Mouse (Mus musculus) neural tube, embryonic 12.5 days (tissue): Measurements from ENCODE around the gene Nrarp. TPM values are rescaled to one million over a fixed set of nuclear protein-coding genes. Genes with fewer than 3 reads are reported as not detected.

ENCODE experiments used
- ATAC-seq: fragments of 200-750 bp; cut with Nextera tagmentation; 2 replicates; pipeline ENCODE4 v1.8.0; 2017; ENCODE audit warnings: low read depth, mild to moderate bottlenecking, moderate TSS enrichment, moderate library complexity; ENCODE audit not compliant: low FRiP score
- H3K27ac ChIP-seq: fragments of 300-500 bp; sonication (generic); 2 replicates; pipeline ENCODE4 v1.5.1; 2016
- H3K27me3 ChIP-seq: fragments of 300-500 bp; sonication (generic); replicated peaks from 2 replicates; pipeline ENCODE4 v1.6.1; 2016; ENCODE audit warnings: mild to moderate bottlenecking
- H3K36me3 ChIP-seq: fragments of 300-500 bp; sonication (generic); 2 replicates; pipeline ENCODE4 v1.6.1; 2016; ENCODE audit warnings: mild to moderate bottlenecking
- H3K4me1 ChIP-seq: fragments of 300-500 bp; sonication (generic); 2 replicates; pipeline ENCODE4 v1.6.1; 2016
- H3K4me2 ChIP-seq: fragments of 300-500 bp; sonication (generic); replicated peaks from 2 replicates; pipeline ENCODE4 v1.6.1; 2016; ENCODE audit warnings: mild to moderate bottlenecking
- H3K4me3 ChIP-seq: fragments of 300-500 bp; sonication (generic); 2 replicates; pipeline ENCODE4 v1.5.1; 2016
- H3K9ac ChIP-seq: fragments of 300-500 bp; sonication (generic); 2 replicates; pipeline ENCODE4 v1.6.1; 2016; ENCODE audit warnings: mild to moderate bottlenecking
- H3K9me3 ChIP-seq: fragments of 300-500 bp; sonication (generic); 2 replicates; pipeline ENCODE4 v1.6.1; 2016; ENCODE audit warnings: mild to moderate bottlenecking
- WGBS: fragments of 180-500 bp; shearing (Covaris S2); methylation state at CpG from one replicate; pipeline ENCODE4 v1.1.7; 2016; 5-methylcytosine and 5-hydroxymethylcytosine counted together
- polyA plus RNA-seq: library from polyadenylated mRNA; unstranded; fragments of >200 nt; fragmentation: Nextera tagmentation; extraction: Ambion mirVana; gene quantifications from 2 replicates; pipeline ENCODE4 v1.2.1, GENCODE M21; 2016

Gene Nrarp
- polyA plus RNA-seq: 96.8 and 97.4 TPM in 2 replicates

DNA sequence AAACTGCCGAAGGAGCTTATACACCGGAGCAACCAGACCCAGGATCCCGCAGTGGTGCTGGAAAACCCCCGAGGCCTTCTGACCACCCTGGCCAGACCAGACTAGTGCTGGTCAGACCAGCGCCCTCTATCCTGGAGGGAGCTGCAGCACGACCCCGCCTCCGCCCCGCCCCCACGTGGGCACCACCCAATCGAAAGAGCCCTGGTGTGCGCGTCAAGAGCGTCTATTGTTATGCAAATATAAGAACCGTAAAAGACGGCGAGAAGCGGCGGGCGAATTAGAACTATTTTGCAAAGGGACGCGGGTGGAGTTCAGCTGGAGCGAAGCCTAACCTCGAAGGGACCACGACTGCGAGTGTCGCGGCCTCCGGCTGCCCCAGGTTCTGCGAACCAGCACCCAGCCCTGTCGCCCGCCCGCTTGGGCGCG is at the start of gene Nrarp:
Gene Nrarp, plus strand, starts transcription at position 281 of the 426 bp plus-strand sequence.
- H3K9me3 ChIP-seq: no peaks in the 10 kb centered on the region
- WGBS: under 1% methylated on average over 35 of the region's 35 CpGs
- peak within 1 kb of the TSS; percentile 92 for H3K9ac ChIP-seq
- peaks cover 8% of the 10 kb centered on the region; the same call in 1 of the 2 replicates for H3K36me3 ChIP-seq
- peak within 1 kb of the TSS; percentile 77 for H3K4me2 ChIP-seq
- H3K27ac ChIP-seq: peak within 1 kb of the TSS; percentile 86
- 0 out of 2 replicates have a peak, but pooled peaks cover 3% of the 10 kb centered on the region for H3K27me3 ChIP-seq
- peak; percentile 86 for ATAC-seq
- H3K4me3 ChIP-seq: peak within 1 kb of the TSS; percentile 82
- peaks cover 78% of the 10 kb centered on the region for H3K4me1 ChIP-seq

DNA sequence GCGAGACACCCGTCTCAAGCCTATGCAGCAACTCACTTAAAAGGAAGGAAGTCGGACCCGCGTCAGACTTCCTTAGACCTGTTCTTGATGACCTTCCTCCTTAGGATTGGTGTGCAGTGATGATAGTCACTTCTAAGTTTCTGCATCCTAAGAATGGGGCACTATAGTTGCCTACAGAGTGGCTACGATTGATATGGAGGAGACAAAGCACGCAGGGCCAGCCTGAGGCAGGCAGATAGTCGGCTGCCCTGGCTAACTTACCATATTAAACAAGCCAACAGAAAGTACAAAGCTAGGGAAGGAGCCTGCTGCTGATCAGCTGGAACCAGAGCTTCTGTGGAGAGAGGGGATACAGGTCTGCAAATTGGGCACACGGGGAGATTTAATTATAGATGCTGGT is 49.0 kb upstream of the Nrarp start:
- Histone ChIP-seq H3K4me1 (peaks cover 23% of the 10 kb centered on the region), H3K27ac (no peak overlapping the region), H3K9me3 (no peaks in the 10 kb centered on the region), H3K9ac (no peak overlapping the region), H3K4me2 (no peak overlapping the region), H3K27me3 (no peaks in the 10 kb centered on the region), H3K4me3 (no peak overlapping the region), H3K36me3 (no peaks in the 10 kb centered on the region)
- ATAC-seq: no peak
- WGBS: 83% methylated on average over 9 of the region's 9 CpGs

DNA sequence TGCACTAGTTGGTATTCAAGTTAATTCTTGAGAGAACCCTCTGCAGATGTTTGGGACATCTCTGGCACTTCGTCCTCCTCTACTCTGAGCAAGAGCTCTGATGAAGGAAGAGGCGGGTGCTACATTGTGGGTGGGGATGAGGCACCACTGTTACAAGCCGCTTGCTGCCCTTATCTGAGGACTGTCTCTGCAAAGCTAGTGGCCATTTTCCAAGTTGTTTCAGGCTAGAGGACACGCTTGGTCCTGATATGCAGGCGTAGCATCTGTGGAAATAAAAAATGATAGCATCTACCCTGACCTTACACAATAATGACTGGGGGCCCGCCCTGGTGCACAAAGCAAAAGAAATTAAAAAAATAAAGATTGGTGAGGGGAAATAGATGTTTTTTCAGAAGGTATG is 42.7 kb upstream of the Nrarp start:
- Histone ChIP-seq H3K36me3 (no peaks in the 10 kb centered on the region), H3K9me3 (no peaks in the 10 kb centered on the region), H3K27me3 (no peaks in the 10 kb centered on the region), H3K4me1 (no peaks in the 10 kb centered on the region), H3K27ac (no peak overlapping the region), H3K4me2 (no peak overlapping the region), H3K9ac (no peak overlapping the region), H3K4me3 (no peak overlapping the region)
- ATAC-seq: no peak
- WGBS: 86% methylated on average over 6 of the region's 6 CpGs

DNA sequence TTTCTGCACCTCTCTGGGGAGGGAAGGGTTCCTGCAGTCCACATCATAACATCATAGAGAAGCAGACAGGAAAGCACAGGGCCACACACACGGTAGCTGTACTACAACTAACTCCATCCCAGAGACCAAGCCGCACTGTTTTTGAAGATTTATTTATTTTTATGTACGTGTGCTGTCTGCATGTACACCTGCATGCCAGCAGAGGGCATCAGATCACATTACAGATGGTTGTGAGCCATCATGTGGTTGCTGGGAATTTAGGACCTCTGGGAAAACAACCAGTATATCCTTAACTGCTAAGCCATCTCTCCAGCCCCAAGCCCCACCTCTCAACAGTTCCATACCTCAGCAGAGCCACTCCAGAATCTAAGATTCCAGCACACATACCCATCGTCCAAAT is 39.4 kb upstream of the Nrarp start:
- Histone ChIP-seq H3K4me3 (no peak overlapping the region), H3K4me2 (no peak overlapping the region), H3K27ac (no peak overlapping the region), H3K27me3 (no peaks in the 10 kb centered on the region), H3K9ac (no peak overlapping the region), H3K4me1 (no peaks in the 10 kb centered on the region), H3K36me3 (no peaks in the 10 kb centered on the region), H3K9me3 (no peaks in the 10 kb centered on the region)
- WGBS: 69% methylated on average over 4 of the region's 4 CpGs
- ATAC-seq: no peak

DNA sequence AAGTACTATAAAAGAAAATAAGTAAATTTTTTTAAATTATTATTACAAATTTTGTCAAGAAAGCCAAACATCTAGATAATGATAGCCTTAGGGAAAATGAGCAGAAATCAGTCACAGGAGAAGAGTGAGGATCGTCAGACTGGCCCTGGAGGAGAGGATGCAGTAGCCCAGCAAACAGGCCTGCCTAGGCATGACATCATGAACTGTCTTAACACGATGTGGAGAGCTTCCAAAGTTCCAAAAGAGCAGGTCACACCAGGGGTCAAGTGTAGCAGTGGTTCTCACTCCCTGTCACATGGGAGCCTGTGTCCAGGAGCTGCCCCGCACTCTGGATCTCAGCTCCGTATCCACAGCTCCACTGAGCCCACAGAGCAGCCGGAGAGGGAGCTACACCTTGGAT is 38.6 kb upstream of the Nrarp start:
- 83% methylated on average over 5 of the region's 5 CpGs for WGBS
- no peaks in the 10 kb centered on the region for H3K36me3 ChIP-seq
- H3K9ac ChIP-seq: no peak overlapping the region
- no peak for ATAC-seq
- H3K4me3 ChIP-seq: no peak overlapping the region
- no peak overlapping the region for H3K4me2 ChIP-seq
- H3K27me3 ChIP-seq: no peaks in the 10 kb centered on the region
- no peaks in the 10 kb centered on the region for H3K4me1 ChIP-seq
- H3K9me3 ChIP-seq: no peaks in the 10 kb centered on the region
- no peak overlapping the region for H3K27ac ChIP-seq

DNA sequence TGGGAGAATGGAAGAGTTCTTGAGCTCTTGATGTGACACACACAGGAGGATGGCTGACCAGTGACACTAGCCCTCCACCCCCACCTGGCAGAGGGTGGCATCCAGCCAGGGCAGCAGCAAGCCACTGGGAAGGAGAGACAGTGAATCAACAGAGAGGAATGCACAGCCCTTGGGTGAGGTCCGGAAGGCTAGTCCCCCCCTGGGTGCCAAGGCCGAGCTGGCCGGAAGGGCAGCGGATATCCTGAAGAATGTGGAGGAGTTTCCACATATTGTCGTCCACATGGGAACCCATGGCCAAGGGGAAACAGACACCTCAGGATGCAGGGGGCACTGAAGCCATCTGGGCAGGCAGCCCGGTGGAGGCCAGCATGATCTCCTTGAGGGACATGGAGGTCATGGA is 35.2 kb upstream of the Nrarp start:
- Histone ChIP-seq H3K4me3 (no peak overlapping the region), H3K9me3 (no peaks in the 10 kb centered on the region), H3K27ac (no peak overlapping the region), H3K36me3 (no peaks in the 10 kb centered on the region), H3K4me2 (no peak overlapping the region), H3K9ac (no peak overlapping the region), H3K4me1 (no peaks in the 10 kb centered on the region), H3K27me3 (no peaks in the 10 kb centered on the region)
- 79% methylated on average over 6 of the region's 6 CpGs for WGBS
- ATAC-seq: no peak

DNA sequence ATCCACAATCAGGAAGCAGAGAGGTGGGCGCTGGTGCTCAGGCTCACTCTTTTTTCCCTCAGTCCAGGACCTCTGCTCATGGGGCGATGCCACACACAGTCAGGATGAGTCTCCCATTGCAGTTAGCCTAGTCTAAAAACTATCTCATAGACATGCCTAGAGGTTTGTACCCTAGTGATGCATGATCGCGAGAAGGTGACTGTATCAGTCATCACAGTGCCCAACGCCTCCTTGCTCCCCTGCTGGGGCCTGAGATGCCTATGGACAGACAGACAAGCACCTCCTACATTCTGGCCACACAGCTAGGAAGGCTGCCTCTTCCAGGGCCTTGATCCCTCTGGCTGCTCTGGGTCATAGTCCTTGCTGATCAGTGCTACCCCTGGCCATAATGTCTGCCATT is 33.2 kb upstream of the Nrarp start:
- H3K9me3 ChIP-seq: no peaks in the 10 kb centered on the region
- H3K27me3 ChIP-seq: no peaks in the 10 kb centered on the region
- WGBS: 80% methylated on average over 5 of the region's 5 CpGs
- no peak overlapping the region for H3K27ac ChIP-seq
- no peaks in the 10 kb centered on the region for H3K4me1 ChIP-seq
- no peaks in the 10 kb centered on the region for H3K36me3 ChIP-seq
- H3K9ac ChIP-seq: no peak overlapping the region
- no peak overlapping the region for H3K4me3 ChIP-seq
- no peak overlapping the region for H3K4me2 ChIP-seq
- no peak for ATAC-seq

DNA sequence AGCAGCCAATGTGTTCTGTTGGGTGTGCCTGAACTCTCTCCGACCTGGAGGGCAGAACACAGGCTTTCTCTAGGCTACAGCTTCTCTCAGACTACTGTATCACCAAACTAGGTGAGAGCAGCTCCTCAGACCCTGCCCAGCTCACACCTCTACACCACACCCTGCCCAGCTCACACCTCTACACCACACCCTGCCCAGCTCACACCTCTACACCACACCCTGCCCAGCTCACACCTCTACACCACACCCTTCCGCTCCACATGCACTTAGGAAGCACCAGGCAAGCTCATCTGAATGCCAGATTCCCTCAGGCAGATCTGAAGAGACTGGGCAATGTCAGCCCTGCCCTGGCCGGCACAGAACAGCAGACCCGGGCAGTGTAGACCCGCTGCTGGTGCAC is 32.7 kb upstream of the Nrarp start:
- Histone ChIP-seq H3K4me2 (no peak overlapping the region), H3K27ac (no peak overlapping the region), H3K9me3 (no peaks in the 10 kb centered on the region), H3K4me1 (no peaks in the 10 kb centered on the region), H3K9ac (no peak overlapping the region), H3K4me3 (no peak overlapping the region), H3K27me3 (no peaks in the 10 kb centered on the region), H3K36me3 (no peaks in the 10 kb centered on the region)
- WGBS: 82% methylated on average over 5 of the region's 5 CpGs
- no peak for ATAC-seq

DNA sequence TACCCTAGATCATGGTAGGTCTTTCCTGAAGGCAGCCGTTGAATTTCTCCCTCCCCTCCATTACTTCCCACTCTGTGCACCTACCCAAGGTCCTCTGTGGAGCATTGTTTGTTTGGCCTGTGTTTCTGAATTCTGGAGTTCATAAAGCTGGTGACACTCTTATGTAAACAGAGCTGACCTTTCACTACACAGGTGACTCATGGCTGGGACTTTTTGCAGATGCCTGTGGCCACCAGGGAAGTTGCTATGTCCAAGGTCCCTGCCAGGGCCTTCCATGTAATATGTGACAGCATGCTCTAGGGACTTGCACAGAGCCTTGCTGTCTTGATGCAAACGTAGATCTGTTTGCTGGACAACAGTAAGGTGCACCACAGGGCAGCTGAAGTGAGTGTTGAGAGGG is 30.9 kb upstream of the Nrarp start:
- H3K4me1 ChIP-seq: no peaks in the 10 kb centered on the region
- no peak overlapping the region for H3K4me2 ChIP-seq
- no peaks in the 10 kb centered on the region for H3K27me3 ChIP-seq
- H3K9me3 ChIP-seq: no peaks in the 10 kb centered on the region
- H3K36me3 ChIP-seq: no peaks in the 10 kb centered on the region
- H3K4me3 ChIP-seq: no peak overlapping the region
- no peak overlapping the region for H3K27ac ChIP-seq
- ATAC-seq: no peak
- H3K9ac ChIP-seq: no peak overlapping the region
- 80% methylated on average over 2 of the region's 2 CpGs for WGBS

DNA sequence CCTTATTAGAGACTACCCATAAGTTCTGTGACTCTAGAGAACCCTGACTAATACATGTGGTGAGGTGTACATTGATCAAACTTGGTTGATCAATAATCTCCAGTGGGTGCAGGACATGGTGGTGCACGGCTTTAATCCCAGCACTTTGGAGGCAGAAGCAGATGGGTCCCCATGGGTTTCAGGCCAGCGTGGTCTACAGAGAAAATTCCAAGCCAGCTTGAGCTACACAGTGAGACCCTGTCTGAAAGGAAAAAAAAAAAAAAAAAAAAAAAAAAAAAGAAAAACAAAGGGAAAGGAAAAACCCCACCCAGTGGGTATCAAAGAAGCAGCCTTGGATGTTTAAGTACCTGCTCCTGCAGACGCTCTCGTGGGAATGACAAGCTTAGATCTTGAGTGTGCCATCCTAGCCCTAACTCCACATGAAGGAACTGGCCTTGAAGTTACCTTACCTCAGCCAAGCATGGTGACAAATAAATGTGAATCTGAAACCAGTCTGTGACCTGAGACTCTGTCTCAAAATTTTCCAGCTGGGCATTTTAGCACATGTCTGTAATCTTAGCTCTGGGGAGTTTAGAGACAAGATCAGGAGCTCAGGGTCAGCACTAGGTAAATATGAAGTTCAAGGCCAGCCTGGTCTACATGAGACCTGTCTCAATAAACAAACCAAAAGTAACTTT is 29.1 kb upstream of the Nrarp start:
- H3K27me3 ChIP-seq: no peaks in the 10 kb centered on the region
- no peak overlapping the region for H3K9ac ChIP-seq
- WGBS: 79% methylated on average over 4 of the region's 4 CpGs

DNA sequence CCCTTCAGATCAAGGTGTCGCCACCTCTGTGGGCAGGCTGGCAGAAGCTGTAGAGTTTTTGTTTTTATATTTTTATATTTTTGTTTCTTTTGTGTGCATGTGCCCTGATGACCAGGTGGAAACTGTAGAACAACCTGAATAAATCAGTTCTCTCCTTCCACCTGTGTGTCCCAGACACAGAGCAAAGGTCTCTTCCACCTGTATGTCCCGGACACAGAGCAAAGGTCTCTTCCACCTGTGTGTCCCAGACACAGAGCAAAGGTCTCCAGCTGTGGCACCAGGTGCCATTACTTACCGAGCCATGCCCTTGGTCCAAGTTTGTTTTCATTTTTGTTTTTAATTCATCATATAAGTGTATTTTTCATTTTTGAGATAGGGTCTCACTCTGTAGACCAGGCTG is 24.4 kb upstream of the Nrarp start:
- no peaks in the 10 kb centered on the region for H3K4me1 ChIP-seq
- no peak overlapping the region for H3K4me2 ChIP-seq
- H3K9ac ChIP-seq: no peak overlapping the region
- no peak for ATAC-seq
- H3K9me3 ChIP-seq: no peaks in the 10 kb centered on the region
- no peaks in the 10 kb centered on the region for H3K36me3 ChIP-seq
- H3K27me3 ChIP-seq: no peaks in the 10 kb centered on the region
- no peak overlapping the region for H3K4me3 ChIP-seq
- no peak overlapping the region for H3K27ac ChIP-seq
- 91% methylated on average over 3 of the region's 3 CpGs for WGBS

More for the DNA sequence above, 29.1 kb upstream of the Nrarp start:
- H3K36me3 ChIP-seq: no peaks in the 10 kb centered on the region
- H3K27ac ChIP-seq: no peak overlapping the region
- H3K9me3 ChIP-seq: no peaks in the 10 kb centered on the region
- ATAC-seq: no peak
- no peak overlapping the region for H3K4me3 ChIP-seq
- no peak overlapping the region for H3K4me2 ChIP-seq
- no peaks in the 10 kb centered on the region for H3K4me1 ChIP-seq

DNA sequence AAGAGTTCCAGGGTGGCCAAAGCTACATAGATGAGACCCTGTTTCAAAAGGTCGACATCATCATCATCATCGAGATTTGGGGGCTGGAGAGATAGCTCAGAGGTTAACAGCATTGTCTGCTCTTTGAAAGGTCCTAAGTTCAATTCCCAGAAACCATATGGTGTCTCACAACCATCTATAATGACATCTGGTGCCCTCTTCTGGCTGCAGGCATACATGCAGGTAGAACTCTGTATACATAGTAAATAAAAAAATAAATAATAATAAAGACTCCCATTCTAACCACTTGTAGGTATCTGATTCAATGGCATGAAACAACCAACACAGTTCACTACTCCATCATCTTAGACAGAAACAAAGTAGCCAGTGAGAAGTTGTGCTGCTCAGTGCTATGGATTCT is 23.6 kb upstream of the Nrarp start:
- H3K9ac ChIP-seq: no peak overlapping the region
- H3K9me3 ChIP-seq: no peaks in the 10 kb centered on the region
- no peaks in the 10 kb centered on the region for H3K4me1 ChIP-seq
- ATAC-seq: no peak
- H3K27me3 ChIP-seq: no peaks in the 10 kb centered on the region
- H3K4me3 ChIP-seq: no peak overlapping the region
- H3K4me2 ChIP-seq: no peak overlapping the region
- H3K27ac ChIP-seq: no peak overlapping the region
- WGBS: 40% methylated on average over 2 of the region's 2 CpGs
- no peaks in the 10 kb centered on the region for H3K36me3 ChIP-seq

DNA sequence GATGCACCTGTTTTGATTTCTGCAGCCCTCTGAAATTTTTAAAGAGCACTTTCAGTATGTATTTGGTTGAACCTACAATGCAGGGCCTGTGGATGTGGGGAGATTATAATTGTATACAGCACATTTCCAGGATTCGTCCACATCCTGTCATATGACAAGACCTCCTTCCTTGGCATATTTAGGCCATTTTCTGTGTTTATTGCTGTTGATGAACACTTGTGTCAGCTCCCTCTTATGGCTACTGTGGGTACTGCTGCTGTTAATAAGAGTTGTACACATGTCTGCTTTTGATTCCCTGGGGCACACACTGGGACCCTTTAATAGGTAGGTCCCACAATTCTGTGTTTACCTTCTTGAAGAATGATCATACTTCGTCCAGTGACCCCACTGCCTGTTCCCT is 22.9 kb upstream of the Nrarp start:
- H3K27ac ChIP-seq: no peak overlapping the region
- no peaks in the 10 kb centered on the region for H3K9me3 ChIP-seq
- ATAC-seq: no peak
- no peaks in the 10 kb centered on the region for H3K27me3 ChIP-seq
- H3K36me3 ChIP-seq: no peaks in the 10 kb centered on the region
- 54% methylated on average over 2 of the region's 2 CpGs for WGBS
- H3K4me1 ChIP-seq: no peaks in the 10 kb centered on the region
- H3K4me3 ChIP-seq: no peak overlapping the region
- H3K4me2 ChIP-seq: no peak overlapping the region
- no peak overlapping the region for H3K9ac ChIP-seq
